Mouse (Mus musculus) gastrocnemius, postnatal 4 days (tissue): ENCODE measurements at regions not wholly inside any gene's neighbourhood (a gene's known extent, or its start where the extent isn't known, plus 50 kb on each side); places are given as distances from the start of the nearest gene placed in this dataset.
"Not testable (repeated sequence)": the region's sequence is repeated elsewhere in the genome, so short reads cannot be mapped to it uniquely, and the experiment has no call there.

Experiments used
- DNase-seq, 2 experiments: peaks; one replicate each; pipeline ENCODE4 v3.0.0; 2021 to 2022; ENCODE audit warnings: low spot score in 2 of 2, mixed read lengths in 2 of 2

- not testable (repeated sequence) for DNase-seq
These were observed 54.0 kb upstream of the Krba1 start for GRCm38 (mm10) chr6:48341367-48341766.

- not testable (repeated sequence) for DNase-seq
These were observed 58.4 kb upstream of the Krba1 start for GRCm38 (mm10) chr6:48336964-48337363.

- no peak for DNase-seq
These were observed 107.4 kb upstream of the Krba1 start for GRCm38 (mm10) chr6:48288011-48288410.

- not testable (repeated sequence) for DNase-seq
These were observed 115.7 kb upstream of the Krba1 start for GRCm38 (mm10) chr6:48279646-48280045.

- not testable (repeated sequence) for DNase-seq
These were observed 133.8 kb upstream of the Krba1 start for GRCm38 (mm10) chr6:48261563-48261962.

- not testable (repeated sequence) for DNase-seq
These were observed 142.4 kb upstream of the Krba1 start for GRCm38 (mm10) chr6:48252989-48253388.

- no peak for DNase-seq
These were observed 143.4 kb upstream of the Krba1 start for GRCm38 (mm10) chr6:48251954-48252353.

GRCm38 (mm10) chr6:48244191-48244590 lies 151.2 kb upstream of the Krba1 start:
- DNase-seq, result not testable (repeated sequence)

- peak in 1 of 2 experiments; percentile 14 for DNase-seq
These were observed 141.0 kb upstream of the Zfp746 start for GRCm38 (mm10) chr6:48227431-48227830.

GRCm38 (mm10) chr6:48224206-48224605 lies 137.8 kb upstream of the Zfp746 start:
- DNase-seq, result no peak

GRCm38 (mm10) chr6:48222971-48223370 lies 136.6 kb upstream of the Zfp746 start:
- DNase-seq, result no peak

GRCm38 (mm10) chr6:48221806-48222205 lies 135.4 kb upstream of the Zfp746 start:
- not testable (repeated sequence) for DNase-seq

- no peak for DNase-seq
These were observed 128.8 kb upstream of the Zfp746 start for GRCm38 (mm10) chr6:48215212-48215611.

- DNase-seq, result no peak
These were observed 123.3 kb upstream of the Zfp746 start for GRCm38 (mm10) chr6:48209739-48210138.

- DNase-seq, result no peak
These were observed 122.7 kb upstream of the Zfp746 start for GRCm38 (mm10) chr6:48209103-48209502.

- no peak for DNase-seq
These were observed 119.3 kb upstream of the Zfp746 start for GRCm38 (mm10) chr6:48205722-48206121.

GRCm38 (mm10) chr6:48199951-48200350 lies 113.6 kb upstream of the Zfp746 start:
- no peak for DNase-seq

GRCm38 (mm10) chr6:48198806-48199205 lies 112.4 kb upstream of the Zfp746 start:
- no peak for DNase-seq

- DNase-seq, result no peak
These were observed 111.4 kb upstream of the Zfp746 start for GRCm38 (mm10) chr6:48197696-48198378.

GRCm38 (mm10) chr6:48188363-48188762 lies 102.0 kb upstream of the Zfp746 start:
- DNase-seq, result not testable (repeated sequence)

GRCm38 (mm10) chr6:48185311-48185710 lies 98.9 kb upstream of the Zfp746 start:
- DNase-seq, result no peak

- DNase-seq, result no peak
These were observed 92.1 kb upstream of the Zfp746 start for GRCm38 (mm10) chr6:48178360-48179120.
